22 mouse cellular contexts compared by ENCODE assay signal in genomic region chr5:43872652-43873051, GRCm38 (mm10). TPM values are rescaled to one million over a fixed set of nuclear protein-coding genes. Genes with fewer than 3 reads are reported as not detected.
"Had no signal": no experiment of that assay in that cellular context is flagged by ENCODE, and none has a peak within 500 bp of the region (broad histone marks: within the 10 kb centered on the region; RNA-seq: fewer than 3 reads in every experiment).

No protein-coding gene starts in this region.

- H3K27ac ChIP-seq: midbrain, embryonic 10.5 days; midbrain, embryonic 12.5 days; neural tube, embryonic 13.5 days; neural tube, embryonic 15.5 days; stomach, embryonic 15.5 days; stomach, postnatal 0 days had no signal

- H3K9me3 ChIP-seq: midbrain, embryonic 10.5 days; midbrain, embryonic 12.5 days; neural tube, embryonic 13.5 days; neural tube, embryonic 15.5 days; stomach, embryonic 15.5 days had no signal

- DNase-seq: lung, adult 18-20 months; lung, embryonic 14.5 days; lung, postnatal 10 days; lung, postnatal 4 days; midbrain, embryonic 14.5 days; retina, postnatal 1 day; right cerebral cortex, adult 18-20 months; right cerebral cortex, postnatal 25 days; right cerebral cortex, postnatal 4 days; thymus, adult 2 months; thymus, postnatal 25 days had no signal

- ATAC-seq: midbrain, embryonic 16.5 days had no signal

- H3K4me3 ChIP-seq: midbrain, embryonic 10.5 days; midbrain, embryonic 12.5 days; myocyte; neural tube, embryonic 13.5 days; neural tube, embryonic 15.5 days; stomach, embryonic 15.5 days had no signal

- H3K9ac ChIP-seq: lung, embryonic 14.5 days; midbrain, embryonic 12.5 days; neural tube, embryonic 13.5 days; neural tube, embryonic 15.5 days; stomach, embryonic 15.5 days had no signal

- H3K4me2 ChIP-seq: lung, embryonic 14.5 days; midbrain, embryonic 12.5 days; neural tube, embryonic 13.5 days; neural tube, embryonic 15.5 days; stomach, embryonic 15.5 days had no signal

- H3K36me3 ChIP-seq: midbrain, embryonic 10.5 days; midbrain, embryonic 12.5 days; neural tube, embryonic 13.5 days; neural tube, embryonic 15.5 days; stomach, embryonic 15.5 days had no signal

- H3K27me3 ChIP-seq: neural tube, embryonic 13.5 days; neural tube, embryonic 15.5 days; stomach, embryonic 15.5 days had no signal

RNA-seq across cellular contexts. Expression of gene Gm7879, which starts 40.3 kb away (rescaled TPM):
- polyA plus RNA-seq: liver, embryonic 16.5 days; midbrain, embryonic 12.5 days; midbrain, embryonic 14.5 days; neural tube, embryonic 13.5 days; spleen, adult 2 months had no signal

RNA-seq across cellular contexts. Expression of gene Bst1, which starts 54.0 kb away (rescaled TPM):
- polyA plus RNA-seq: midbrain, embryonic 10.5 days; midbrain, embryonic 14.5 days; myocyte; neural tube, embryonic 11.5 days had no signal
